Mouse (Mus musculus): ENCODE measurements around the gene Tbc1d2. TPM values are rescaled to one million over a fixed set of nuclear protein-coding genes. Genes with fewer than 3 reads are reported as not detected.
"Not testable (repeated sequence)": the region's sequence is repeated elsewhere in the genome, so short reads cannot be mapped to it uniquely, and the experiment has no call there.

The Tbc1d2 gene
- total RNA-seq, 1 experiment from 2014 or later = 1.4 TPM

GRCm38 (mm10) chr4:46614641-46615040 is 35.4 kb downstream of the Tbc1d2 start:
- peak; percentile 53 for ATAC-seq (replicated peaks; ENCODE audit: insufficient number of reproducible peaks, low FRiP score, low TSS enrichment, poor library complexity, severe bottlenecking)

DNA sequence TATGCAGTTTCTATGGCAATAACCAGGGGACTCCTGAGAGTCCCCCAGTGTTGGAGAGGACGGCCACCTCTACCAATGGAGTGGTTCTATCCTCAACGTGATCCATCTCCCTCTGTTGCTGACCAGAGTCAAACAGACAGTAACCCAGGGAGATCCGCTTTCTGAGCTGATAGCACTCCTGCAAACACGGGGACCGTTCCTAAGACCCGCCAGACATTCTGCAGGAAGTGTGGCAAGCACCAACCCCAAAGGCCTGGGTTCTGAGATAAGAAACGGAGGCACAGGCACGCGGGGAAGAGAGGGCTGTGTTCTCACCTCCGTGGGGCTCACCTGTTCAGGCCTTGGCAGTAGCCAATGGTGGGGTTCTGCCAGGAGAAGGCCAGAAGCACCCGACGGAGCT is 36.4 kb downstream of the Tbc1d2 start:
- ATAC-seq (replicated peaks; ENCODE audit: insufficient number of reproducible peaks, low FRiP score, low TSS enrichment, poor library complexity, severe bottlenecking) = no peak

DNA sequence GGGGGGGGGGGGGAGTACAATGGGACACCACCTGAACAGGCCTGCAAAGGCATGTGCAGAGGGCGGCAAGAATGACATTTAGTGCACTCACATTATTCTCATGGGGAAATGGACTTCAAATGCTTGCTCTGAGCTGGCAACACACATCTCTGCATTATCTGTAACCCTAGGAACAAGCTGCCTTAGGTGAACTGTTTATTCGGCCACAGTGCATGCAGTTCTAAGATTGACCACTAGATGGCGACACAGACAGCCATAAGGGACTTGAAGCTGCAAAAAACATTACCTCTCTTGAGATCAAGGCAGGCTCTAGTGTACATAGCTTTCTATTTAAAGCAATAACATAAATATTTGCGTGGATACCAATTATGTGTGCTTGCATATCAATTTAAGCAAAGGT is 38.8 kb downstream of the Tbc1d2 start:
- peak; percentile 52 for ATAC-seq (replicated peaks; ENCODE audit: insufficient number of reproducible peaks, low FRiP score, low TSS enrichment, poor library complexity, severe bottlenecking)

- ATAC-seq (replicated peaks; ENCODE audit: insufficient number of reproducible peaks, low FRiP score, low TSS enrichment, poor library complexity, severe bottlenecking) = no peak
Observed at GRCm38 (mm10) chr4:46607601-46608000, 42.4 kb downstream of the Tbc1d2 start.

DNA sequence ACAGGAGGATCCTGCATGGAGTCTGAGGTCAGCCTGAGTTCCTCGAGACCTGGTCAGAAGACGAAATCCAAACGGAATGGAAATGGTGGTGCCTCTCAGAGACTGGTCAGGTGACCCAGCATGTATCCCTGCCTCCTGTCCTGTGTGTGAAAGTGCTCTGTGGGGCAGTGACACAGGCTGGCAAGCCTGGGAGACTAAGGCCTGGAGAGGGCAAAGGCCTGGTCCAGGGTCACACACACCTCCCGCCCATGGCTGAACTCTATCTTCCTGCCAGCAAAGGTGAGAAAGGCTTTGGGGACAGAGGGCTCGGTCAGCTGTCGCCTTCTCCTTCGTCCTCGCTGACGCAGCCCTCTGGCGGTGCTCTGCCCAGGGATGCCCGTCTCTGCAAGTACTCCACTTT is 44.6 kb downstream of the Tbc1d2 start:
- ATAC-seq (replicated peaks; ENCODE audit: insufficient number of reproducible peaks, low FRiP score, low TSS enrichment, poor library complexity, severe bottlenecking) = no peak

- no peak for ATAC-seq (replicated peaks; ENCODE audit: insufficient number of reproducible peaks, low FRiP score, low TSS enrichment, poor library complexity, severe bottlenecking)
Observed at GRCm38 (mm10) chr4:46602704-46603103, 47.3 kb downstream of the Tbc1d2 start.

DNA sequence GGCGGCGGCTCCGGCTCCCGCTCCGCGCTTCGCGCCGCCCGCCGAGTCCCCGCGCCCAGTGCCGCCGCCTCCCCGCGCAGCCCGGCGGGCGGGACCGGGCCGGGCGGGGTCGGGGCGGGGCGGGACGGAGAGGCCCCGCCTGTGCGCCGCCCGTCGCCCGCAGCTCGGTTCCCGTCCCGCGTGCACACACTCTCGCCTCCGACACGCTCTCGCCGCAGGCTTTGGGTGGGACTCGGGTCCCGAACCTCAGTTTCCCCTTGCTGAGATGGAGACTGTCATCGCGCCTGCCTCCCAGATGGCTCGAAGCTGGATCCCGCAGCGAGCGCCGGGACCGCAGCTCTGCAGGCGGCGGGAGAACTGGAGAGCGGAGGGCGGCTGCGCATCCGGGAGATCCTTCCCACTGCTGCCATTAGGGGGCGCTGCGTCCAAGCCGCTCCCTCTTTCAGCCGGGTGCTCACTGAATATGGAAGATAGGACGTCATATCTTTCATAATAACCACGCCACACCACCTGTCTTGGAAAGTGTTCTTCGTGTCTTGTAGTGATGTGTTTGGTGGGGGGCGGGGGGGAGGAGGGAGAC is 48.1 kb downstream of the Tbc1d2 start, which contains the start of gene Coro2a:
Gene Coro2a (minus strand): TSS at position 359 of the 580 bp plus-strand sequence.
- peak; percentile 69 for ATAC-seq (replicated peaks; ENCODE audit: insufficient number of reproducible peaks, low FRiP score, low TSS enrichment, poor library complexity, severe bottlenecking)

DNA sequence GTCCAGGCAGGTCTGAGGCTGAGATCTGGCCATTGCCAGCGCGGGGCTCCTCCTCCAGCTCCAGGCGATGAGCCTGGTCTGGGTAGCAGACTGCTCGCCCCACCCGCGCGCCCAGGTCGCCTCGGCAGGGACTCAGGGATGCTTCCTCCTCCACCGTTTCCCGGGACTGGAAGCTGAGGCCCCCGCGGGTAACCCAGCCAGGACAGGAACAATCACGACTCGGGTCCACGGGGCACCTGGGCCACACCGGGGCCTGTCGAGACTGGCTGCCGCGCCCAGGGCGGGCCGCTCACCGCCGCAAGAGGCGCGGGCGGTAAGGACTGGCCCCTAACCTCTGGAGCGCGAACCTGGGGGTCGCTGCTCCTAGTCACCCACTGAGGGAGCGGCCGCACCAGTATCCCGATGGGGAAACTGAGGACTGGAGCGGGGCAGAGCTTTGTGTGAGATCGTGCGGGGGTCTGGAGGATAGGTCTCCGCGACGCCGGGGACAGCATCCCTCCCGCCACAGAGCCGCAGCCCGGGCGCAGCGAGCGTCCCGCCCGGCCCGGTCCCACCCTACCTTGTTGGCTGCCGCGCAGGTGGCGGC is 48.7 kb downstream of the Tbc1d2 start:
- no peak for ATAC-seq (replicated peaks; ENCODE audit: insufficient number of reproducible peaks, low FRiP score, low TSS enrichment, poor library complexity, severe bottlenecking)

DNA sequence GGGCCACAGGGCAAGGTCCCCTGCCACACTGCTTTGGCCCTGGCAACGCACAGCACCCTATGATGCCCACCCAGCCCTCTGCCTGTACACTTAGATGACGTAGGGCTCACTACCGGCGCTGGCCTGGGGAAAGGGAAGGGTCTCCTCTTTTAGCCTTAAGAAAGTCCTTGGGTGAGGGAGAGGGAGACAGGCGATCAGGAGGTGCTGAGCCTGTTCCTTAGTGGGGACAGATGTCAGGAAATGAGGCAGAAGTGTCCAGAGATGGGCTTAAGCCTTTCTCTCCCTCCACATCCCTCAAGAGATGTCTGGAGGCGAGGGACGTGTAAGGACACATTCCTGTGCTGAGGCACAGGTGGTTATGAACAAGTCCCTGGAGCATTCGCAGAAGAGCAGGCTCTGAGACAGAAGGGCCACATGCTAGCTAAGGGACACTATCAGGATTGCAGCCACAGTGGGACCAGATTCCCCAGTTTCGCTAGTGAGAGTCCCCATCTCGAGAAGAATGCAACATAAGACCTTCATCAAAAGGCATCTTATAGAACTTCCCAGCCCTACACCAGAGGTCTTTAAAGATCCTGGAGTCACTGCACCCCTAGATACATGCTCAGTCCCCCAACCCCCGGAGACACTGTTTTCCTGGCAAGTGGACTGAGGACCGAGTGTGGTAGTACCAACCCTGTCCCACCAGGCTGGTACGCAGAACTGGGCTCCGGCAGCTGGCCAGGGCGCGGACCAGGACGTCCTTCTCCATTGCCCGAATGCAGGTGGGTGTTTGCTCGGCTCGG is 49.3 kb downstream of the Tbc1d2 start:
- no peak for ATAC-seq (replicated peaks; ENCODE audit: insufficient number of reproducible peaks, low FRiP score, low TSS enrichment, poor library complexity, severe bottlenecking)

GRCm38 (mm10) chr4:46599609-46600008 is 50.4 kb downstream of the Tbc1d2 start:
- ATAC-seq (replicated peaks; ENCODE audit: insufficient number of reproducible peaks, low FRiP score, low TSS enrichment, poor library complexity, severe bottlenecking) = not testable (repeated sequence)

- ATAC-seq (replicated peaks; ENCODE audit: insufficient number of reproducible peaks, low FRiP score, low TSS enrichment, poor library complexity, severe bottlenecking) = no peak
Observed at GRCm38 (mm10) chr4:46598981-46599380, 51.0 kb downstream of the Tbc1d2 start.

- ATAC-seq (replicated peaks; ENCODE audit: insufficient number of reproducible peaks, low FRiP score, low TSS enrichment, poor library complexity, severe bottlenecking) = no peak
Observed at GRCm38 (mm10) chr4:46598111-46598510, 51.9 kb downstream of the Tbc1d2 start.

DNA sequence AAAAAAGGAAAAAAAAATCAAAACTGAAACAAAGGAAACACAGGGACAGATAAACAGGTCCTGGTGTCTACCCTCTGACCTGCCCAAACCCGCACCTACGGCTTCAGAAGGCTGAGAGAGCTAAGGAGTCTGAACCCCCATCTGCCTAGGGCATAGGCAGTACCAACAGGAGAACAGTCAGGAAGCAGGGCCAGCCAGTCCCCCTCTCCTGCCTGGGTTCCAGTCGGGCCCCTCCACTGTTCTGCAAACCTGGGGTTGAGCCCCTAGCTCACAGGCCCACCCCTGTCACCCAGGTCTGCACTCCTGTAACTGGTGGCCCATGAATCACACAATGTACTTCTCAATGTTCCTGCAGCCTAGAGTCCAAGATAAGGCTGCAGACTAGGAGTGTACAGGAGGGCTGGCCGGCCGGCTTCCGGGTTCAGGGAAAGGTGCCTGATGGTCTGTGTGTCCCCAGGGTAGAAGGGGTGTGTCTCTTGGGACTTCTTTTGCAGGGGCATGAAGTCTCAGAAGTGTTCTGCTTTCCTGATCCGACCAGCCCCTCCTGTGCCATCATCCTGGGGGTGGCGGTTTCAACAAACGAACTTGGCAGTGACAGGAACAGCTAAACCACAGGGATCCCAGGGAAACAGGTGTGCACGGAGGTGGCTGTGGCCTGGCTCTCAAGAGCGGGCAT is 52.6 kb downstream of the Tbc1d2 start:
- peak; percentile 6; the same call in 1 of the 2 replicates for ATAC-seq (replicated peaks; ENCODE audit: insufficient number of reproducible peaks, low FRiP score, low TSS enrichment, poor library complexity, severe bottlenecking)

GRCm38 (mm10) chr4:46596398-46596797 is 53.6 kb downstream of the Tbc1d2 start:
- no peak for ATAC-seq (replicated peaks; ENCODE audit: insufficient number of reproducible peaks, low FRiP score, low TSS enrichment, poor library complexity, severe bottlenecking)

- no peak for ATAC-seq (replicated peaks; ENCODE audit: insufficient number of reproducible peaks, low FRiP score, low TSS enrichment, poor library complexity, severe bottlenecking)
Observed at GRCm38 (mm10) chr4:46594131-46594530, 55.9 kb downstream of the Tbc1d2 start.

- ATAC-seq (replicated peaks; ENCODE audit: insufficient number of reproducible peaks, low FRiP score, low TSS enrichment, poor library complexity, severe bottlenecking) = no peak
Observed at GRCm38 (mm10) chr4:46593472-46593871, 56.5 kb downstream of the Tbc1d2 start.

DNA sequence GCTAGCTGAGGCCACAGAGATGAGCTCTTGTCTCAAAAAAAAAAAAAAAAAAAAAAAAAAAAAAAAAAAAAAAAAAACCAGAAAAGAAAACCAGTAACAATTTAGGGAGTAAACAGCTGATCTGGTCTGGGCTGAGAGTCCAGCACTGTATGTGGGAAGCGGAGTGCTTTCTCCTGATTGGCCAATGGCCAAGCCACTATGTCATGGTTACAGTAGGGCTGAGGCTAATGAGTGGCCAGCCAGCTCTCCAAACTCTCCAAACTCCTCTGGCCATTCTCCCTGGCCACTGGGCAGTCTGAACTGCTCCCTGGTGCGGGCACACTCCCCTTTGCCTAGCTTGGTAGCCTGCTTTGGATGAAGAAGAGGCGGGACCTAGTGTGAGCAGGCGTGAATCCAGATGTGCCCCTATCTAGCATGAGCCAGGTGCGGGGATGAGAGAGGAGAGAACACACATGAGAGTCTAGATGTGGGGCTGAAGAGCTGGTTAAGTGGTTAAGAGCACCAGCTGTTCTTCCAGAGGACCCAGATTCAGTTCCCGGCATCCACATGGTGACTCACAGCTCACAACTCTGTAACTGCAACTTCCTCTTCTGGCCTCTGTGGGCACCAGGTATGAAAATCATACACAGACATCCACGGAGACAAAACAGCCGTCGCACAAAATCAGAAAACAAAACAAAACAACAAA is 58.0 kb downstream of the Tbc1d2 start:
- no peak; the same call in 1 of the 2 replicates for ATAC-seq (replicated peaks; ENCODE audit: insufficient number of reproducible peaks, low FRiP score, low TSS enrichment, poor library complexity, severe bottlenecking)

- 0 out of 2 replicates have a peak, but pooled peaks have one; percentile 27 for ATAC-seq (replicated peaks; ENCODE audit: insufficient number of reproducible peaks, low FRiP score, low TSS enrichment, poor library complexity, severe bottlenecking)
Observed at GRCm38 (mm10) chr4:46590810-46591209, 59.2 kb downstream of the Tbc1d2 start.

Data from monocyte, adult 5-6 weeks (primary cell).